Mouse (Mus musculus) hindbrain, embryonic 16.5 days (tissue): ENCODE measurements around the gene Thap12. TPM values are rescaled to one million over a fixed set of nuclear protein-coding genes. Genes with fewer than 3 reads are reported as not detected.

Source experiments
- ATAC-seq: fragments of 200-750 bp; cut with Nextera tagmentation; 2 replicates; pipeline ENCODE4 v1.8.0; 2017; ENCODE audit warnings: moderate TSS enrichment, moderate library complexity
- H3K27ac ChIP-seq: fragments of 300-500 bp; sonication (generic); 2 replicates; pipeline ENCODE4 v1.5.1; 2014; ENCODE audit warnings: low read depth, mild to moderate bottlenecking, control low read depth, low read length, moderate library complexity
- H3K27me3 ChIP-seq: fragments of 300-500 bp; sonication (generic); replicated peaks from 2 replicates; pipeline ENCODE4 v1.6.1; 2014; ENCODE audit warnings: low read length; ENCODE audit not compliant: control insufficient read depth, insufficient read depth
- H3K36me3 ChIP-seq: fragments of 300-500 bp; sonication (generic); 2 replicates; pipeline ENCODE4 v1.6.1; 2014; ENCODE audit warnings: mild to moderate bottlenecking, low read length, moderate library complexity, mixed read lengths; ENCODE audit not compliant: control insufficient read depth, insufficient read depth
- H3K4me1 ChIP-seq: fragments of 300-500 bp; sonication (generic); 2 replicates; pipeline ENCODE4 v1.6.1; 2014; ENCODE audit warnings: low read depth, low read length; ENCODE audit not compliant: control insufficient read depth, insufficient read depth
- H3K4me2 ChIP-seq: fragments of 300-500 bp; sonication (generic); 2 replicates; pipeline ENCODE4 v1.6.1; 2014; ENCODE audit warnings: mild to moderate bottlenecking, low read length, control low read depth, moderate library complexity
- H3K4me3 ChIP-seq: fragments of 300-500 bp; sonication (generic); 2 replicates; pipeline ENCODE4 v1.5.1; 2014; ENCODE audit warnings: mild to moderate bottlenecking, low read length, control low read depth, moderate library complexity
- H3K9ac ChIP-seq: fragments of 300-500 bp; sonication (generic); 2 replicates; pipeline ENCODE4 v1.6.1; 2014; ENCODE audit warnings: low read depth, mild to moderate bottlenecking, control low read depth, low read length, moderate library complexity
- H3K9me3 ChIP-seq: fragments of 300-500 bp; sonication (generic); 2 replicates; pipeline ENCODE4 v1.6.1; 2014; ENCODE audit warnings: mild to moderate bottlenecking, low read length, moderate library complexity; ENCODE audit not compliant: control insufficient read depth
- WGBS: fragments of 180-500 bp; shearing (Covaris S2); extraction: QIAGEN DNeasy Blood & Tissue Kit; methylation state at CpG from one replicate; pipeline ENCODE4 v1.1.7; 2014; 5-methylcytosine and 5-hydroxymethylcytosine counted together
- polyA plus RNA-seq: library from polyadenylated mRNA; unstranded; fragments of >200 nt; fragmentation: Nextera tagmentation; extraction: Ambion mirVana; gene quantifications from 2 replicates; pipeline ENCODE4 v1.2.1, GENCODE M21; 2015

Thap12 gene
- polyA plus RNA-seq, result 40.2 and 45.6 TPM in 2 replicates

GRCm38 (mm10) chr7:98702283-98703240 lies at the start of gene Thap12:
Thap12 (plus strand) TSS chr7:98703103.
- H3K4me1 ChIP-seq, result peaks cover 26% of the 10 kb centered on the region
- H3K4me3 ChIP-seq, result peak within 1 kb of the TSS; percentile 87
- H3K9me3 ChIP-seq, result no peaks in the 10 kb centered on the region
- no peaks in the 10 kb centered on the region for H3K36me3 ChIP-seq
- H3K27me3 ChIP-seq, result no peaks in the 10 kb centered on the region
- peak; percentile 99 for ATAC-seq
- H3K27ac ChIP-seq, result peak within 1 kb of the TSS; percentile 85
- 2% methylated on average over 50 of the region's 65 CpGs for WGBS
- peak within 1 kb of the TSS; percentile 88 for H3K9ac ChIP-seq
- H3K4me2 ChIP-seq, result peak within 1 kb of the TSS; percentile 83

- WGBS, result under 1% methylated on average over 66 of the region's 74 CpGs
- Histone ChIP-seq H3K4me2 (peak overlapping the region; percentile 85), H3K27me3 (no peaks in the 10 kb centered on the region), H3K4me1 (peaks cover 19% of the 10 kb centered on the region), H3K36me3 (no peaks in the 10 kb centered on the region), H3K9ac (peak overlapping the region; percentile 91), H3K9me3 (no peaks in the 10 kb centered on the region), H3K27ac (peak overlapping the region; percentile 94), H3K4me3 (peak overlapping the region; percentile 95)
- peak; percentile 59 for ATAC-seq
These were observed 47.0 kb upstream of the Thap12 start for GRCm38 (mm10) chr7:98655681-98656530.

- ATAC-seq, result peak; percentile 98
- peak within 1 kb of the TSS; percentile 91 for H3K9ac ChIP-seq
- H3K36me3 ChIP-seq, result no peaks in the 10 kb centered on the region
- peak within 1 kb of the TSS; percentile 85 for H3K4me2 ChIP-seq
- peaks cover 19% of the 10 kb centered on the region for H3K4me1 ChIP-seq
- 0% methylated on average over 42 of the region's 42 CpGs for WGBS
- peak within 1 kb of the TSS; percentile 95 for H3K4me3 ChIP-seq
- no peaks in the 10 kb centered on the region for H3K27me3 ChIP-seq
- no peaks in the 10 kb centered on the region for H3K9me3 ChIP-seq
- H3K27ac ChIP-seq, result peak within 1 kb of the TSS; percentile 94
These were observed 46.2 kb upstream of the Thap12 start, which contains the start of gene Emsy for GRCm38 (mm10) chr7:98656531-98657221. Emsy (minus strand) TSS chr7:98656783.

GRCm38 (mm10) chr7:98665166-98665565 lies 37.7 kb upstream of the Thap12 start:
- Histone ChIP-seq H3K4me1 (no peaks in the 10 kb centered on the region), H3K4me2 (no peak overlapping the region), H3K27me3 (no peaks in the 10 kb centered on the region), H3K4me3 (no peak overlapping the region), H3K9ac (no peak overlapping the region), H3K27ac (no peak overlapping the region), H3K36me3 (no peaks in the 10 kb centered on the region), H3K9me3 (no peaks in the 10 kb centered on the region)
- 66% methylated on average over 5 of the region's 5 CpGs for WGBS
- no peak for ATAC-seq

- no peaks in the 10 kb centered on the region for H3K9me3 ChIP-seq
- H3K4me1 ChIP-seq, result no peaks in the 10 kb centered on the region
- no peak overlapping the region for H3K4me2 ChIP-seq
- no peaks in the 10 kb centered on the region for H3K27me3 ChIP-seq
- no peak overlapping the region for H3K27ac ChIP-seq
- no peak overlapping the region for H3K4me3 ChIP-seq
- no peak overlapping the region for H3K9ac ChIP-seq
- no peaks in the 10 kb centered on the region for H3K36me3 ChIP-seq
- 83% methylated on average over 6 of the region's 6 CpGs for WGBS
- no peak for ATAC-seq
These were observed 37.2 kb upstream of the Thap12 start for GRCm38 (mm10) chr7:98665726-98666125.

- no peak overlapping the region for H3K9ac ChIP-seq
- ATAC-seq, result no peak
- no peak overlapping the region for H3K4me2 ChIP-seq
- 73% methylated on average over 6 of the region's 6 CpGs for WGBS
- H3K36me3 ChIP-seq, result no peaks in the 10 kb centered on the region
- H3K9me3 ChIP-seq, result no peaks in the 10 kb centered on the region
- no peak overlapping the region for H3K27ac ChIP-seq
- no peak overlapping the region for H3K4me3 ChIP-seq
- H3K4me1 ChIP-seq, result no peaks in the 10 kb centered on the region
- H3K27me3 ChIP-seq, result no peaks in the 10 kb centered on the region
These were observed 34.8 kb upstream of the Thap12 start for GRCm38 (mm10) chr7:98667956-98668746.

GRCm38 (mm10) chr7:98670831-98671230 lies 32.1 kb upstream of the Thap12 start:
- Histone ChIP-seq H3K27ac (no peak overlapping the region), H3K36me3 (no peaks in the 10 kb centered on the region), H3K4me1 (no peaks in the 10 kb centered on the region), H3K4me3 (no peak overlapping the region), H3K9me3 (no peaks in the 10 kb centered on the region), H3K27me3 (no peaks in the 10 kb centered on the region), H3K9ac (no peak overlapping the region), H3K4me2 (no peak overlapping the region)
- no peak for ATAC-seq
- WGBS, result 94% methylated on average over 4 of the region's 4 CpGs

GRCm38 (mm10) chr7:98671416-98671815 lies 31.5 kb upstream of the Thap12 start:
- Histone ChIP-seq H3K9ac (no peak overlapping the region), H3K36me3 (no peaks in the 10 kb centered on the region), H3K9me3 (no peaks in the 10 kb centered on the region), H3K27me3 (no peaks in the 10 kb centered on the region), H3K27ac (no peak overlapping the region), H3K4me3 (no peak overlapping the region), H3K4me2 (no peak overlapping the region), H3K4me1 (no peaks in the 10 kb centered on the region)
- no peak for ATAC-seq
- 81% methylated on average over 9 of the region's 9 CpGs for WGBS
